Mouse (Mus musculus) adrenal gland (tissue): ENCODE results near the gene Bag2.

ENCODE experiments used
- intact Hi-C: fragments of 180-260 bp; cut with DNase I; formaldehyde crosslinking; loops from one replicate; pipeline ENCODE4 v1.15.1; 2025
- long read RNA-seq, 2 experiments: library from polyadenylated mRNA; unstranded; transcript quantifications; one replicate each; pipeline ENCODE4 v2.0.0; 2020; ENCODE audit warnings: borderline replicate concordance in 1 of 2; ENCODE audit not compliant: insufficient replicate concordance in 1 of 2

The Bag2 gene
- long read RNA-seq, experiment 1, transcript Bag2-201 (3 exons, 1,860 nt) = major isoform, 30 of 34 reads
- long read RNA-seq, experiment 1, partial matches to known transcripts = 0 of 34 reads
- long read RNA-seq, experiment 1, other reads (novel, unspliced or antisense) = 3 of 34 reads
- long read RNA-seq, experiment 2, transcript Bag2-201 (3 exons, 1,860 nt) = major isoform, 54 of 59 reads
- long read RNA-seq, experiment 2, partial matches to known transcripts = 0 of 59 reads
- long read RNA-seq, experiment 2, other reads (novel, unspliced or antisense) = 1 of 59 reads

DNA sequence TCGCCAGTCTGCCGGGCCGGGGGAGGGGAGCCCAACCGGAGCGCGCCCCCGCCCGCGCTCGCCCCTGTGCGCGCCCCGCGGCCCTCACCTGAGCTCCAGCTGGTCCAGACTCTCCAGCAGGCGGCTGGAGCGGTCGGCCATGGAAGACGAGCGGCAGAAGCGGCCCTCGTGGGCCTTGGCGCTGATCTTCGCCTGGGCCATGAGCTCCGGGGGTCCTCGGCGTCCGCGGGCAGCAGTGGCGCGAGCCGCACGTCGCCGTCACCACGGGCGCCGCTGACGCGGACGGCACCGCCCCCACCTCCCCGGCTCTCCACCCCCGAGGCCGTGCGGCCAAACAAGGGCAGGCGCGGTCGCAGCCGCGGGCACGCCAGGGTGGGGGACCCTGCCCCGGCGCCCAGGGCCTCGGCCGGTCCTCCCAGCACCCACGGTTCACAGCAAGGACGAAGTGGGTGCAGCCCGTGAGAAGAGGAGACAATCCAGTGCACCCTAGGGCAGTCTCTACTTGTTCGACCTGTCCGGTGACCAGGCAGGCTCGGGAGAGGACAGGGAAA is at the start of gene Bag2:
Gene Bag2, minus strand, starts transcription at position 305 of the 551 bp plus-strand sequence.
- intact Hi-C loops = loop anchor here (5.0 kb wide), 1 partner anchor 60 kb away; no protein-coding TSS in a partner anchor

DNA sequence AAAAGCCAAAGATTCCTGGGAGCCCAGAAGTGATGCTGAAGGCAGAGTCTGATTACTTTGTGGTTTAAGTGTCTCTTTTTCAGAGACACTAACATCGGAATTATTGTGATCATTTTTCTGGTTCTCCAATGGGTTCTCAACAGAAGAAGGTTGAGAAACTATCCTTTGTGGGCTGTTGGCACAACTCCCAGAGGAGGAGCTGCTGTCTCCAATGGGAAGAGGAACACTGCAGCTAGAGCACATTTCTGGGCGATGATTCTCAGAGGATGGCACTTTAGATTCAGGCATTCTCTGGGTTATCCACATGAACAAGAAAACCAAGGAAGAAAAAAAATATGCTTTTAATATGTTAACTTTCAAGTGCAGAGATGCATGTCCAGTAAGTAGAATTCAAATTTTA is 45.7 kb upstream of the Bag2 start:
- intact Hi-C loops = no loop called here

DNA sequence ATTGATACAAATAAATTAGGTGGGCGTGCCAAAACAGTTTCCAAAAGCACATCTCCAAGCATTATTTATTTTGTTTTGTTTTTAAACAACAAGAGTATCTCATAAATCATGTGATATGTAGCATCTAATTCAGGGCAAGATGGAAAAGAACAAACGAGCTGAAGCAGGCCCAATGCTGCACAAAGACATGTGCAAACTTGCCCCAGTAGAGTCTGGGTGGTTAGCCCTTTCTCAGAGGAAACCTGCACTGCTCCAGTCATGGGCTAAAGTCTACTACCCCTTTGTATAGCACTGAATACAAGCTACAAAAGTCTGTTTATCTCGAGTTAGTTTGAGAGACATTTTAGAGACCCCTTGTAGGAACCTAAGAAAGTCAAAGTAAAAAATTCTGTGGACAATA is 42.0 kb upstream of the Bag2 start:
- intact Hi-C loops = no loop called here

DNA sequence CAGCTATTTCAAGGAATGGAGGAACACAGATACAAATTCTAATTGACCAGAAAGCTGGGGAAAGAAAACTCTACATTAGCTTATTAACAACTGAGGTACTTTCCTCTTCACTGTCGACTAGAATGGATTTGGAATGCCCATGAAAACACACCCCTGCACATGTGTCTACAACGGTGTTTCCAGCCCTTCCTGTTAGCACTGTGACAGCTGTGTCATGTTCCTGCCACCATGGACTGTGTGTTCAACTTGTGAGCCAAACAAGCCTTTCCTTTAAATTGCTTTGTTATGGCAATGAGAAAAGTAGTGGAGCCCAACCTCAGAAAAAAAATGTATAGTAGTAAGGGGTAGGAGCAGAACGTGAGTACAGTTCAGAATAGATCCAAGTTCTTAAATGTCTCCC is 30.9 kb upstream of the Bag2 start:
- intact Hi-C loops = no loop called here

DNA sequence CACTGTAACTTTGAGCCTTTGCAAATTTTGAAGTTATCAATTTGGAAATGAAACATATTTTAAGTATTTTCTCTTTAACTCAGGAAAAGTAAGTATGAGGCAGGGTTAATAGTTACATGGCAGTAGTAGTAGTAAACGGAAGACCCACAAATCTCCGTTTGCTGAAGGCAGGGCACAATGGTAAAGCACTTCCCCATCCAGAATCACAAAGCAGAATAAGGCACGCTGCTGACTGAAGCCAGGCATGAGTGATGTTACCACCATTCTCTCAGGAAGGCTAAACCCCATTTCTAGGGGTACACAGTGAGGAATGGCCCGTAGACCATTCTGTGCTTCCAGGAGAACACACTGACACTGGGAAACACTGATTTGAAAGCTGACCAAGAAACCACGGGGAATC is 30.5 kb upstream of the Bag2 start:
- intact Hi-C loops = no loop called here

DNA sequence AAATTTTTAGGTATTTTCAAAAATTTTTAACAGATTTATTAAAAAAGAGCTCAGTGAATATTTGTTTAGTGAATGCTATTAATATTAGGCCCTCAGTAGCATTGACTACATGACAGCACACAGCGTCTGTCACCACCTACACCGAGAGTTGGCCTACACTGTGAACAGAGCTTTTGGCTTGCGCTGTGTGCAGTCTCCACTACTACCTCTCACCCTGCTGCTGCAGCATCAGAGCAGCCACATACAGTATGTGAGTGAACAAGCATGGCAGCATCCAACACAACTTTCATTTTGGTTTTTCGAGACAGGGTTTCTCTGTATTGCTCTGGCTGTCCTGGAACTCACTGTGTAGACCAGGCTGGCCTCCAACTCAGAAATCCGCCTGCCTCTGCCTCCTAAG is 27.0 kb upstream of the Bag2 start:
- intact Hi-C loops = no loop called here

DNA sequence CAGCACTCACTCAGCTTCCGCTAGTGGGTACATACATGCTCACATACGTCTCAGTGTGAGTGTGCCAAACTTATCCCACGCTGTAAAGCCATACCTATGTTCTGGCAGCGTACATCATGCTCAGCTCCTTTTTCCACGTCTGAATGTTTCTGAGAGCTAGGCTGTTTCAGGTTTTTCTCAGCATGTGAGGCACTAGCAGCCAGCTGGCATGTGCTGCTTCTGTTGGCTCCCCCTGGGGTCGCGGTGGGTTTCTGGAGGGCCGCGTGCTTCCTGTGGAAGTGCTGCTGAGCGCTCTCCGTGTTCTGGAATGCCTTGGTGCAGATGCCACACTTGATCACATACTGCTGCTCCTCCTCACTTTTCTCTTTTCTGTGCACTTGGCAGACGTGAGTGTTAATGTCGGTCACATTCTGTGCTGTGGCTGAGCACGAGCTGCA is 18.6 kb upstream of the Bag2 start:
- intact Hi-C loops = no loop called here

DNA sequence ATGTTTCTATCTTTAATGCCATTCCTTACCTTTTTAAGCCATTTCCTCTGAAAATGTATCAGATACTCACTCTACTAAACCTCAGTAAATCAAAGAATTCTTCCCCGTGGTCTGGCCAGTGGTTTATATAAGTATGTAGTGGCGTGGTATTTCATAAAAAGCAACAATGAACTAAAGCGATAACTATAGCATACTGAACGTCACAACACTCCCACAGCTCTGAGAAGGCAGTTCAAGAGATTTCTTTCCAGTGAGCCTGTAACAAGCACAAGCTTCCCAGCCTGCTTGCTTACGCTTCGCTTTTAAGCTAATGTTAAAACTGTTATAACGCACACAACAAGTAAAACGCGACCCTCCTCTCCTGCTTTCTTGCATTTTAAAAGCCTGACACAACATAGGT is 14.5 kb upstream of the Bag2 start:
- intact Hi-C loops = no loop called here

DNA sequence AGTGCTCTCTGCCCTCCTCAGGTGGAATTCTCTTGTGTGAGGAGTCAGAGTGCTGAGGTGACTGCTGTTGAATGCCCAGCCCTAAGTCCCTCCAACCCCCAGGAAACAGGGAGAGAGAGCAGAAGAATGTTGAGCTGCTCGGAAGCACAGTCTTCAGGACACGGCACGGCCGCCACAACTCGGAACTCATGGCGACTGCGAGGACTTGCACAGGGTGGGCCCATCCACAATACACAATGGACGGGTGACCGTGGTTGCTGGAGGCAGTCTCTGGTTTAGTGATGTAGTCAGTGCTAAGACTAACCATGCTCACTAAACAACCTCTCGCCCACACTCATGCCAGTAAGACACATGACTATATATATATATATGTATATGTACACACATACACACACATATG is 14.0 kb upstream of the Bag2 start:
- intact Hi-C loops = no loop called here

DNA sequence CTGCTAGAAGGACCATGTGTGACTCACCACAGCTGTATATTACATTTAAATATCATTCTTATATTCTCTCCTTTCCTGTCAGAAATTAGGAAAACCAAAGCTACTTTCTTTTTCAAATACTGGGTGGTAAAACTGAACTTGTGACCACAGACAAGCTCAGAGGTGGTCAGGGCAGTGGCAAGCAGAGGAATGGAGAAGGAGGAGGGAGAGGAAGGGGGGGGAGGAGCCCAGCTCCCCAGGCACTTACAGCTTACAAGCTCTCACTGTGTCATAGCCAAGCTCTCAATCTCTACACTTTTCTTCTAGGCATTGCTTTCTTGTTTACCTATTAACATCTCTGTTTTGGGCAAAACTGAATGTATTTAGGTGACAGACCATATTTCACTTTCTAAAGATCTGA is 11.2 kb upstream of the Bag2 start:
- intact Hi-C loops = no loop called here

DNA sequence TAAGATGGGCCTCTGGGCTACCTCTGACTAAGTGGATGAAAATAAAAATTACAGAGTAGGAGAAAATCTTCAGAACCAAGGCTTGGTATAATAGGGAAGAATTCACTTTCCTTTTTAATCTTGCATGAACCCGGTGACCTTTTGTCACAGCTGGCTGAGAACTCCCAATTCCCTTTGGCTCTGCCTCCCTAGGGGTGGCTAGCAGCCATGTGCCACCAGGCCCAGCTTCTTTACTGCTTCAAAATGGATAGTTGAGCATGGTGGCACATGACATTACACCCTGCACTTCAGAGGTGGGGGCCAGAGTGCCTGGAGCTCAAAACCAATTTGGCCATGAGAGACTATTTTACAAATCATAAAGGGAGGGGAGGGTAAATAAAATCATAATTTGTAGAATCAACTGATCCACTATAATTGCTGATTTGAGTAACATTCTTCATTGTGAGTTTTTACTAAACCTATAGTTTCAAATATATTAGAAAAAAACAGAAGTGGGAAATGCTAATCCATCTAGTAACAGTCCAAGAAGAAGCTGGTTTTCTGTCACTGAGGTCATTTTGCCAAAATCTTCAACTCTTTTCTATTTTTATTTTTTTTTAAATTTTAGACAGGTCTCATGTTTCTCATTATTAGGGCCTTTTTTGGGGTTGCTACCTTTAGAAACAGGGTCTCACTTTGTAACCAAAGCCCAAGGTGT is 10.6 kb upstream of the Bag2 start:
- intact Hi-C loops = no loop called here

DNA sequence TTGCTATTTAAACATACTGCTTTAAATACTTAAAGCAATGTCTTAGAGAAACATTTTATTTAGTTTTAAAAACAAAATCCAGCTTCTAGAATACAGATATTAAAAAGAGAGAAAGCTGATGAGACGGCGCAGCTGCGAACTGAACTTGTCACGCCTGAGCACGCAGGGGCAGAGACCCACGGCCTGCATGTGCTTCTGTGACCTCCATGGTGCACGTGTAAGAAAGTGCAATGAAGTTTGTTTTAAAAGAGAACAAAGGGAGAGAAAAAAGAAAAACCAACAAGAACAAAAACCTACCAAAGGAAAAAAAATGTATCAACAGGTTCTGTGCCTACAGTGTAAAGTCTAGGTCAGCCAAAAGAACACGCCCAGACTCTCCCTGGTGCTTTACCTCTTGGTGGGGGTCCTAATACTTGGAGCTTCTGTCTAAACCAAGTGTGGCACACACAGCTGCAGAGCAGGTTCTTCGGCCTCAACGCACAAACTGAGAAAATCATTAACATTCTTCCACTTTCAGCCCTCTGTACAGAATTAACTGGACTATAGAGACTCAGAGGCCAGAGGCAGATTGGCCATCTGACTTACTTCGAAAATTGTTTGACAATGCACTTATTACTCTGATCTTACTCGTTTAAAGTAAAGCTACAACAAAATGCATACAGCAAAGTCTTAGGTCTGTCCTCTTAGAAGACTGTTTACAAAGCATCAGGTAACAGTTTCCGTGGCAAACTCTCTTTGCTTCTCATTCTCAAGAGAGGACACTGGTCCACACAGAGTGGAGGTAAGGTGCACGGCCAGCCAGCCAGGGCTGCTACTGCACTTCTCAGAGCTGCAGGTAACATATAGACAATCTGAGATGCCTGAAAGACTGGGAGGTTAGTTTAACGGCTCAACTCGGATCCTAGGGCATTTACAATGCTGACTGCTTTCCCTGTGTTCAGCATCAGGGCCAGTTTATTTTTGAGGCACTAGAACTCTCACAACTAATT is 9.2 kb upstream of the Bag2 start:
- intact Hi-C loops = no loop called here

DNA sequence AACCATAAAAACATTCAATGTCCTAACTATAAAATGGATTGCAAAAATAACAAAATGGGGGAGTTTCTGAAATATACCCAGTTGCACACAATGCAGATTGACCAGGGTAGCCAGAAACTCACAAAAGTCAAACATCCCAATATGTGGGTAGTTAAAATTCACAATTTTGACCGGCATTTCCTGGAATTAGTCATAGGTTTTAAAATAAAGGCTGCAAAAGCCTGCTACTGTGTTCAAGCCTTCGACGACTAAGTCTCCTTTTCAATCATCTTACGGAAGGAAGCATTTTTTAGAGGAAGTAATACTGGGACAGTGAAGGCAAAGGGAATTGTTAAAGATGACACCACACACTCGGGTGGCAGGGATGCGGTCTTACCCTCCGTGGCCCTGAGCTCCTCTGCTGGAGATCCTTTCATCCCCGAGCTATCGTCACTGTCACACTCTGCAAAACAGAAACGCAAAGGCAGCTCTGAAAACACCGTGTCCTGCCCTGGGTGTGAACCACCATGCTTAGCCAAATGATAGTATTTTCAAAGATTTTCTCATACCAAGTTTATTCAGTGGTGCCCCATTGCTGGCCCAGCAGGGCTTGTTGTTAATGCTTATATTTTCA is 8.0 kb upstream of the Bag2 start:
- intact Hi-C loops = no loop called here

DNA sequence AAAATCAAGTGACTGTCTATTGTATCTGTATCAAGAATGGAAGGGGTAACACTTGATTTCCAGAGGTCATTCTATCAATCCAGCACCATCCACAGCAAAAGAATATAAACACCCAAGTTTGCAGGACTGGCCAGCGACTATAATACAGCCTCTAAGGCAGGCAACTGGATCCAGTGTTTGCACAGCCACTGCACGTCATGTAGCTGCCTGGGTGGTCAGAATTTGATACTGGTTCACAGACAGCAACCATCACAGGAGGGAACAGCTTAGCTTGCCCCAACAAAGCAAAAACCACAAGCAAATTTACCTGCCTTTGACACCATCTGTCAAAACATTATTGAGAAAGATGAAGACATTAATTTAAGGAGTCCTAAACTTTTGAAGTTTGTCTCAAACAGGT is 6.2 kb upstream of the Bag2 start:
- intact Hi-C loops = no loop called here

DNA sequence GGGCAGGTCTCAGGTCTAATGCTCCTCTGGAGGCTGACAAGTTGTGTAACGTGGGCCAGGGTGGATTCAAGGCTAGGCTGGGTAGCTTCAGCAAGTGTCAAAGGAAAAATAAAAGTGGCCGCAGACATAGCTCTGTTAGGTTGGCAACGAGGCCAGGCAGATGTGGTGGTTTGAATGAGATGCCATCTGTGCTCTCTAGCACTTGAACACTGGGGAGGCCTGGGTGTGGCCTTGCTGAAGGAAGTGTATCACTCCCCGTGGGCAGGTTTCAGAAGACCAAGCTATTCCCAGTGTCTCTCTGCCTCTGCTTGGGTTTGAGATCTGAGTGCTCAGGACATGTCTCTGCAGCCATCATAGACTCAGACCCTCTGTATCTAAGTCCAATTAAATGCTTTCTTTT is 893 bp upstream of the Bag2 start:
- intact Hi-C loops = loop anchor here (5.0 kb wide), 1 partner anchor 59 kb away; no protein-coding TSS in a partner anchor

DNA sequence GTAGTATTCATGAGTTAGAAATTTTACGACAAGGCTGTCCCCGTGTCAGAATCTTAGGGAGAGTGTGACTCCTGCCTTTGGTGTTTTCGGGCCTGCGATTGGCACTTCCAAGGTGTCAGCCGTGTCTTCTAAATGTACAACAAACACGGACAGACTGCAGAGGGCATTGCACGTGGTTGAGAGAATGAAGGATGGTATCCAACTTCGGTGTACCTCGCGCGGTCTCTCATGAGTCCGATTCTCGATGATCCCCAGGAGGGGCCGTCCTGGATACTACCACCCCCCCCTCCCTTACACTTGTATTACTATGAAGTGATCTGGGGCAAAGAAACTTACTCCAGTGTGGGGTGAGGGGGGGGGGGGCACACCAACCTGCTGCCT is 572 bp downstream of the Bag2 start:
- intact Hi-C loops = loop anchor here (5.0 kb wide), 1 partner anchor 60 kb away; no protein-coding TSS in a partner anchor

DNA sequence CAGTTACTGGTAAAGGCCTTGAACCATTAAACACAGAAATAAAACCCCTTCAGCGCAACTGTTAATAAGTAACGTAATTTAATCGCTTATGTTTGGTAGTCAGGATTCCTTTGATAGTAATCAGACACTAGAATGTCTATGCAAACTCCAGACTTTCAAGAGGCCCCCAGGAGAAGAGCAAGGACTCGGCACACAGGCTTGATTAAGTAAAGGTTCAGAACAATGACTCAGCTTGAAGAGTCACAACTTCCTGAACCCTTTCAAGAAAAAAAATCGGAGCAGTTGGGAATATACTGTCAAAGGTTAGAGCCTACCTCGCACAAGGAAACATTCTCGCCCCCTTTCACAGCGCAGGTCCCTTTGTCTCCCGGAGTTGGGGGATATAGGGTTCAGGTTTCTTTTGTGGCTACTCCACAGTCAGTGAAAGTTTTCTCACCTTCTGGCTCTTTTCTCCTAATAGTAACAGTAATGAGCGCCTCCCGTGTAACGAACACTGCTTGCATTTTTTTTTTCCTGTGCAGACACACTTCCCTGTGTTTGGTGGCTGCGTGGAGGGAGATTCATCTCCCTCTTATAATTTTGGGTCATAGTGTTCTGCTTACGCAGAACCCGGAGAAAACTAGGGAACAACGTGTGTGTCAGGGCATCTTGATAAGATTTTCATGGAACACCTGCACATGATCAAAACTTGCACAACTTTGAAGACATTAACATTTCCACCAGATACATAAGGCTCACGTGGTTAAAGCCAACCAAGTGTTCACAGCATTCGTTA is 1.1 kb downstream of the Bag2 start:
- intact Hi-C loops = loop anchor here (5.0 kb wide), 1 partner anchor 61 kb away; no protein-coding TSS in a partner anchor

DNA sequence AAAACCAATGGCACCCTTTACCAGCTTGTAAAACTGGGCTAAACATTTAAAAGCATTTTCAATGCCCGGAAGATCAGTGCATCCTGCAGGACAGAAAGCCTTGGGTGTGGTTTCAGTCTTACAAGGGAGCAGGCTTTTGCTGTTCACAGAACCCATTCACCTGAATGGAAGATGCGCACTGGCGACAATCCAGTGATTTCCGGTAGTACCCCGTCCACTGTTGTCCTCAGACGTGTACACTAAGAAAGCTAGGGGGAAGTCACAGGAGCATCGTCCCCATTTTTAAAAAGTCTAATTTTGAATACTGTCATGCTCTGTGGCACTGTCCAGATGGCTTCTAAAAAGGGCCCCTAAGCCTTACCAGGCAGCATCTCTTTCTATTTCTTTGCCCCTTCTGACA is 1.8 kb downstream of the Bag2 start:
- intact Hi-C loops = loop anchor here (5.0 kb wide), 1 partner anchor 62 kb away; no protein-coding TSS in a partner anchor

DNA sequence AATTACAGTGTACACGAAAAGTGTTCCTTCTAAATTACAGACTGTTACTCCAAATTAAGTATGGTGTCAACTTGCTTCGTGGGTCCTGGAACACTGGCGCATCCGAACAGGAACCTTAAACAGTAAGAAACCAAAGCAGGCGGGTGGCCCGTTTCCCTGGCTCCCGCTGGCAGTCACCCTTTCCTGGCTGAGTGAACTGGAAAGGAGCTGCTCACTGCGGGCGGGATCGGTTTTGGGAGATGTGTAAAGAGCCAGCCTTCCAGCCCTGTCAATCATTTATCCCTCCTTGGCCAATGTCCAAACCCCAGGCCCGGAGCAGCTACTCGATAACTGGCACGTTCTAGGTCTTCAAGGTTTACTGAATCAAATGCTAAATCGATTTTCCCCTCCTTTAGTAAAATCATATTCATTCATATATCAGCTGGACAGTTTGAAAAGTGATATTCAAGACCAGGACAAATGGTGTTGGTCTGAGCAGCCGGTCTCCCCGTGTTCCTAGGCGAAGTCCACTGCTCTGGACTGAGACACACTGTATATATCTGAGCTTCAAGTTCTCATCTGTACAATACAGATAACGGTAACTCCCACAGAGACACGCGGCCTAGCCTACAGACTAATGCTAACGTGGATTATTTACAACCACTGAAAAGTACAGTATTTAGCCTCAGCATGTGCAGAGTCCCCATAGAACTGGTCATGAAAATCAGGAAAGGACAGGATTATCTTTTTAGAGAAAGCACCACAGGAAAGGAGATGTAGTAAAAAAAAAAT is 2.4 kb downstream of the Bag2 start:
- intact Hi-C loops = loop anchor here (5.0 kb wide), 1 partner anchor 62 kb away; no protein-coding TSS in a partner anchor
